Mouse (Mus musculus) right cerebral cortex, postnatal 14 days (tissue): Measurements from ENCODE around the gene Bhlhe23.

Experiments used
- DNase-seq: peaks from one replicate; pipeline ENCODE4 v3.0.0; 2022

Bhlhe23 gene

DNA sequence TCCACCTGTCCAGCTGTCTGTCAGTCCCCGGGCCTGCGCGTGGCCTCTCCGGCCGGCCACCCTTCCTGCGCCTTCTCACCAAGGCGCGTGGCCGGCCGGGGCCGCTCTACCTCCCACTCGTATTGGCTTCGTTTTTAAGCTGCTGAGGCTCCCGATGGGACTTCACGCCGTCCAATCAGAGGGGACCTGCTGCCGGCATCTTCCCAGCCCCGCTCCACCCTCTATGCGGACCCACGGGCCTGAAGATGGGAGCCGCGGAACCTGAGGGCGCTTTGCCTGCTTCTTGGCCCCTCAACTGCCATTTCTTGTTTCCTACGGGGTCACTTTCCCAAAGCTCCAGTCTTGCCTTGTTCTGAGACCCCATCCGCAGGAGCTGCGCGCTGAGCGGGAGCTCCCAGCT is at the start of gene Bhlhe23:
Gene Bhlhe23, minus strand, starts transcription at position 108 of the 400 bp plus-strand sequence.
- no peak for DNase-seq

GRCm38 (mm10) chr2:180825147-180825941 is 48.6 kb upstream of the Bhlhe23 start:
- DNase-seq = peak; percentile 56

DNA sequence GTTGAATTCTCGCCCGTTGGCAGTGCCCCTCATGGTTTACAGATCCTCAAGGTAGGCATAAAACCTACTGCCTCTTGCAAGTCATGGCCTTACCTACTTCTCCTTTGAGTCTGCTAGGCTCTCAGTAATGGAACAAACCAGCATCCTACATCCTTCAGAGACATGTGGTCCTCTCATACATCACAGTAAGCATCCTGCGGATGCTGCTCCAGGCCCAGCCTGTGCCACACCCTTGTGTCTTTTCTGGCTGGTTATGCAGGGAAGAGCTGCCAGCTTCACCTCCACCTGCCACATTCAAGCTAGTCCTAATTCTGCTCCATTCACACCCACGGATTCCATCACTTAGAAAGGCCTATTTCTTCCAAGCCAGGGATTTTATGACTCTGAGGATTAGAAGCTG is 48.0 kb upstream of the Bhlhe23 start:
- DNase-seq = no peak

DNA sequence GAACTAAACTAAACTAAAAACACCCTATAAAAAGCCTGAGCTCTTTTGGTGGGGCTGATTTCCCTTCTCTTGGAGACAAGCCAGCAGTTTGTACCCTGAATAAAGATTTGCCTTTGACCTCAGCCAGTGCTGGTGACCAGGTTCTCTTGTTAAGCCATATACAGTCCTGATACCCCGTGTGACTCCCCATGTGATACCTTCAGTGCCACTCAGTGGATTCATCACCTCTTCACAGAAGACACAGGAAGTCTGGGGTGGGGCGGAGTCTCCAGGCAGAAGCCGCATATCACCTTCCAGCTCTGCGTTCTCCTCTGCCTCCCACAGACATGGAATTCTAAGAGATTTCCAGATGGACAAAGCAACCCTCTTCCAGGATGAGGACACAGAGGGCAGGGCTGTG is 47.4 kb upstream of the Bhlhe23 start:
- DNase-seq = peak; percentile 38

DNA sequence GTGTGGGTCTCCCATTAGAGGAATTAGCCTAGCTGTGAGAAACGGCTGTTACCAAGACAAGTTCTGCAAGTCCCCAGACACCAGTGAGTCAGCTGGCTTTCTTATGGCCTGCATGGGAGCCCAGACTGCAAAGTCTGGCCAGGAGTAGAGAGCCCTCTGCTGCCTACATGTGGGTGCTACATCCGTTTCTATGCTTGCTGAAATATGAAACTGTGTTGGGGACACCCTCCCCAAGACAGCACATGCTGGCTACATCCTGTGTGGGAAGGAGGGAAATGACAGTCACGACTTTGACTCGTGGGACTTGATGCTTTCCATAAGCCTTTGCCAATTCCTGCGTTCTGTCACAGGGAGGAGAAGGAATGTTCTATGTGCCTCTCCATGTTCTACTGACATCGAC is 45.8 kb upstream of the Bhlhe23 start:
- peak; percentile 59 for DNase-seq

DNA sequence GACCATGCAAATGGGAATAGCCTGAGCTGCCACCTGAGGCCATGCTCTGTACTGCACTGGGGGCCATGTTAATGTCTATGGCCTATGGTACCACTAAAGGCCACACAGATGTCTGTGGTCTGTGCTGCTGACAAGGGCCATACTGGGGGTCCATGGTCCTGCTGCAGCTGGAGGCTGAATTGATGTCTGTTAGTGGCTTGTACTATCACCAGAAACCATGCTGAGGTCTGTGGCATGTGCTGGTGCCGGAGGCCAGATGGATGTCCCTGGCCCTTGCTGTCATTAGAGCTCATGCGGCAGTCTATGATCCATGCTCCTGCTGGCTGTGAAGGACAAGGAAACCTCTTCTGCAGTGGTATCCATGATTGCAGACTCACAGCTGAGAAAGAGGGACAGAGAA is 42.8 kb upstream of the Bhlhe23 start:
- no peak for DNase-seq

DNA sequence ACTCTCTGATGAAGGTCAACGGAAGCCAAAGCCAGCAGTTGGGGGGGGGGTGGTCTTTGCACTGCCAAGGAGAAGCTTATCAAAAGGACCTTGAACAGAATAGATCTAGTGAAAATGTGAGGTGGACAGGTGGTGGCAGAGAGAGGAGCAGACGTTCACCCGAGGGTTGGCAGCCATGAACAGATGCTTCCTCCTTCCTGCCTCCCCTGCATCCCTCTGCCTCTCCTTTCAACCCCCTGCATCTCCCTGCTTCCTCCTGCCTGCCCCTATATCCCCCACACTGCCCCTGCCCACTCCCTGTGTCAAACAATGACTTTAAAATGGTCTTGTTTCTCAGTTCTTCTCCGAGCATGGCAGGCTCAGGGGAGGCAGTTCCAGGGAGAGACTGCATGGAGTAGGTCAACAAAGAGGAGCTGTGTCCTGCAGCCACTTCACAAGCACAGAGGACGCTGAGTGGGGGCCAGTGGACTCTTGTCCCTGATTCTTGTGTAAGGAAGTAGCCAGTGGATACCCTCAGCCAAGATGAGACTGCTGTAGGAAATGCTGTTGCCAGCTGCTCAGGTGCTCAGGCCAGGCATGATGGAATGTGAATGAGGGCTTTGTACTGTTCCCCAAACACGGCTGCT is 39.9 kb upstream of the Bhlhe23 start:
- no peak for DNase-seq

DNA sequence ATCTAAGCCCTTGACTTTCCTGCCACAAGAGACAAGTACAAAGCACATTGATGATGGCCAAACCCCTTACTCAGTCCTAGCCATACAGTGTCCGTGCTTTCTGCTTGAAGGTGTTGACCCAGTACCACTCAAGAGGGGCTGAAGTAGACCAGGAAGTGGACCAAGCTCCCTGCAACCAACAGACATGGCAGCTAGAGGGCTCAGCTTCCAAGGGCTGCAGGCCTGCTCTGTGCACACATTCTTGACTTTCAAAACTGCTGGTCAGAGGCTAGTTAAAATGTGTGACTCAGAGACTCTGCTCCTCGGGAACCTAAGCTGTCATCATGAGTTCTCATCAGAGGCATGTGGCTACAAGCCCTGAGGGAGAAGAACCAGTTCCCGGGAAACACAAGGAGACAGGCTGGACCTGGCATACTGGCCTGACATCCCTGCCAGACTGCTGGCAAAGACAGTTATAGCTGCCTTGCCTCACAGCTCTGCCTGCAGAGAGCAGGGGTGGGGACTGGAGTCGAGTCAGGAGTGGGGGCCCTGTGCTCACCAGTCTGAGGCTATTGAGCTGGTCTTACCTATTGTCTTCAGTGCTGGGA is 37.4 kb upstream of the Bhlhe23 start:
- DNase-seq = no peak

GRCm38 (mm10) chr2:180811002-180811401 is 34.3 kb upstream of the Bhlhe23 start:
- no peak for DNase-seq

DNA sequence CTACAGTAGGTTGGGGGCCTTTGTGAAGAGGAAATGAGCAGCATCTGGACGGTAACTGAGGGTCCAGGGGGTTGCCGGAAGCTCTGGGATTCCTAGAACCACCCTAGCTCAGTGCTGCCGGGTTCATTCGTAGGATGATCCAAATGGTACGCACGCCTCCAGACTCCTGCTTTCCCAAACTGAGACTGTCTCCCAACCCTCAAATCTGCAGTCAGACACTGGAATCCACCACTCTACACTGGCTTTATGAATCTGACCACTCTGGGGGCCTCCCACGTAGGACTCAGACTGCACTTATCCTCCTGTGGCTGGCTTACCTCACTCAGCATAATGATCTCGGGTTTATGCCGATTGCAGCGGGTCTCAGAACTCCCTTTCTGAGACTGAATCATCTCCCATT is 32.8 kb upstream of the Bhlhe23 start:
- DNase-seq = no peak

GRCm38 (mm10) chr2:180805966-180806365 is 29.3 kb upstream of the Bhlhe23 start:
- peak; percentile 76 for DNase-seq

GRCm38 (mm10) chr2:180796008-180796407 is 19.3 kb upstream of the Bhlhe23 start:
- no peak for DNase-seq

DNA sequence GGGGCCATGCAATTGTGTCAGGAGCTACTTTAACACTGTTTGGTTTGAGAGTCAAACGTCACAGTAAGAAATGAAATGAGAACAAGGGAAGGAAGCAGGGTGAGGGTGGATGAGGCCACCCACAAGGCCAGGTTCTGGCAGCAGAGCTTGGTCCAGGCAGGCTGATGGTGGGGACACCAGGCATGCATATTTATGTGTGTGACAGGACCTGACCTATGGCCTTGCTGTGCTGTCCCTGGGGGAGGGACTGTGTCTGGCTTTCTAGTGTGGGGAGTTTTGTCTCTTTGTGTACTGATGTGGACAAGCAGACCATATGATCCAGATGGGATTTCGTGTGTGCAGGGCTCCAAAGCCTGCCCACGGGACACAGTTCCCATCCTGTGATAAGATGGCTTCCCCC is 18.9 kb upstream of the Bhlhe23 start:
- DNase-seq = no peak

DNA sequence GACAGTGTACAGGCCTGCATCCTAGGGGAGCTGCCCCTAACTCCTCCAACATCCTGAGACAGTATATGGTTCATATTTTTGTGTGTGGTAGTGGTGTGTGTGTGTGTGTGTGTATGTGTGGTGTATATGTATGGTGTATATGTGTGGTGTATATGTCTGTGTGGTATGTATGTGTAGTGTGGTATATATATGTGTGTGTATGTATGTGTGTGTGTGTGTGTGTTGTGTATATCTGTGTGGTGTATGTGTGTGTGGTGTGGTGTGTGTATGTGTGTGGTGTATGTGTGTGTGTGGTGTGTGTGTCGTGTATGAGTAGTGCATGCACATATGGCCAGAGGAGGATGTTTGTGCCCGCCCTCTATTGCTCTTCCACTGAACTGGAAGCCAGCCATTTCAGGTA is 17.7 kb upstream of the Bhlhe23 start:
- DNase-seq = no peak

GRCm38 (mm10) chr2:180791674-180792073 is 15.0 kb upstream of the Bhlhe23 start:
- DNase-seq = peak; percentile 63

DNA sequence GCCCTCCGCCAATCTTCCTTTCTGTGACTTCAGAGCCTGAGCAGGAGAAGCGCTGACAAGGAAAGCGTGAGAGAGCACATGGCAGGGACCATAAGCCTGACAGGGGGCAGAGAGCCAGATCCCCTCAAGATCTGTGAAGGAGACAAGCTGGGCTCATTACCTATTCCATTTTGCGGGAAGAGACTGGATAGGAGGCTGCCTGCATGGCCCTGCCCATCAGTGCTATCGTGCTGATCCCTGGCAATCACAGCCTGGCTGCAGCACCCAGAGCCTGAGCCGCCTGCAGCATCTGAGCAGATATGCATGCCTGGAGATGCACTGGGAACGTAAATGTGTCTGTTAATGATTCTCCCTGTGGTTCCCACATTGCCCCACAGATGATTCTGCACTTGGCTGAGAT is 12.1 kb upstream of the Bhlhe23 start:
- DNase-seq = peak; percentile 33

GRCm38 (mm10) chr2:180788386-180788785 is 11.7 kb upstream of the Bhlhe23 start:
- DNase-seq = no peak

- no peak for DNase-seq
These were observed 11.0 kb upstream of the Bhlhe23 start for GRCm38 (mm10) chr2:180787566-180788232.

- DNase-seq = peak; percentile 58
These were observed 10.0 kb upstream of the Bhlhe23 start for GRCm38 (mm10) chr2:180786732-180787131.

- no peak for DNase-seq
These were observed 3.6 kb upstream of the Bhlhe23 start for GRCm38 (mm10) chr2:180780282-180780681.

- peak; percentile 58 for DNase-seq
These were observed 2.8 kb upstream of the Bhlhe23 start for GRCm38 (mm10) chr2:180779226-180780104.

GRCm38 (mm10) chr2:180775641-180776040 is 1.1 kb downstream of the Bhlhe23 start:
- DNase-seq = no peak

DNA sequence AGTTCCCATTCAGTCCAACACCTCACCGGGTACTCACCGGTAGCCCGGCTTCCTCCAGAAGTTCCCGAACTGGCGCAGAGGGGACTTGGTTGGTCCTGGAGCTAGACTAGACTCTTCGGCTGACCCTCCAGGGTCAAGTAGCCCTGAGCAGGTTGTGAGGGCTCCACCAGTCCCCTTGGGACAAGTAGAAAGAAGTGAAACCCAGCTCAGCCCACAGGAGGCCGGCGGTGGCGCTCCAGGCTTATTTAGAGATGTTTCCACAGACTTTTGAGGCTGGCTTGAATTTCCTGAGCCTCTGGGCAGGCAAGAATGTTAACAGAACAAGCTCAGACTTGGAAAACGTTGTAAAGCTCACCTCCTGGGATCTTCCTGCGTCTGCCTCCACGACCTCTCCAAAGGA is 1.5 kb downstream of the Bhlhe23 start:
- DNase-seq = no peak
